Mouse (Mus musculus): ENCODE results near the gene Fam71e1. TPM values are rescaled to one million over a fixed set of nuclear protein-coding genes. Genes with fewer than 3 reads are reported as not detected.

The Fam71e1 gene
- total RNA-seq, 2 experiments from 2014 or later: 5.3 to 6.5 TPM

Small RNAs within 50 kb of the gene (microRNA-seq; reads per million reads assigned to microRNA genes)
- 3.5 to 8.9 reads per million in 2 experiments for gene Mir7052
- gene Mir7053: 0.27 to 0.97 reads per million in 2 experiments

Other genes starting within 250 kb of the Fam71e1 start
- under 1 TPM; 0.29 to 0.56 TPM for gene 1700028J19Rik, start 249.9 kb upstream of the Fam71e1 start, total RNA-seq (2021)
- gene 2410002F23Rik, start 249.9 kb upstream of the Fam71e1 start, total RNA-seq (2021): 10 to 100 TPM; 18.2 to 18.8 TPM
- not detected for gene Acp4, start 239.2 kb upstream of the Fam71e1 start, total RNA-seq (2021)
- gene Gm15517, start 235.1 kb upstream of the Fam71e1 start, total RNA-seq (2021): not detected
- gene Clec11a, start 189.7 kb upstream of the Fam71e1 start, total RNA-seq (2021): under 1 TPM; 0.84 to 0.88 TPM
- 1 to 10 TPM; 1.0 to 1.4 TPM for gene Shank1, start 186.3 kb upstream of the Fam71e1 start, total RNA-seq (2021)
- 1 to 10 TPM; 1.5 to 2.2 TPM for gene Syt3, start 112.5 kb upstream of the Fam71e1 start, total RNA-seq (2021)
- under 1 TPM in 1 of 2 experiments, not detected in 1; 0.24 TPM for gene 1700008O03Rik, start 110.8 kb upstream of the Fam71e1 start, total RNA-seq (2021)
- 10 to 100 TPM; 18.7 to 19.7 TPM for gene Lrrc4b, start 67.6 kb upstream of the Fam71e1 start, total RNA-seq (2021)
- 1 to 10 TPM in 1 of 2 experiments, under 1 TPM in 1; 1.00 to 1.1 TPM for gene Aspdh, start 31.2 kb upstream of the Fam71e1 start, total RNA-seq (2021)
- gene Josd2, start 28.6 kb upstream of the Fam71e1 start, total RNA-seq (2021): 100 to 1,000 TPM; 105 to 111 TPM
- gene Emc10, start 52 bp upstream of the Fam71e1 start, total RNA-seq (2021): 10 to 100 TPM; 95.4 to 98.8 TPM
- 10 to 100 TPM; 10.5 to 16.8 TPM for gene Mybpc2, start 28.1 kb downstream of the Fam71e1 start, total RNA-seq (2021)
- 1 to 10 TPM in 1 of 2 experiments, under 1 TPM in 1; 0.65 to 1.1 TPM for gene Spib, start 35.5 kb downstream of the Fam71e1 start, total RNA-seq (2021)
- 10 to 100 TPM; 14.5 to 16.0 TPM for gene Pold1, start 52.3 kb downstream of the Fam71e1 start, total RNA-seq (2021)
- gene Nr1h2, start 57.4 kb downstream of the Fam71e1 start, total RNA-seq (2021): 10 to 100 TPM; 49.1 to 53.5 TPM
- under 1 TPM; 0.46 to 0.60 TPM for gene Napsa, start 75.8 kb downstream of the Fam71e1 start, total RNA-seq (2021)
- gene Kcnc3, start 94.1 kb downstream of the Fam71e1 start, total RNA-seq (2021): 1 to 10 TPM; 1.3 to 1.5 TPM
- gene Myh14, start 174.3 kb downstream of the Fam71e1 start, total RNA-seq (2021): 10 to 100 TPM; 55.0 to 72.4 TPM
- gene Izumo2, start 212.2 kb downstream of the Fam71e1 start, total RNA-seq (2021): not detected

All from heart, postnatal 14 days (tissue).